Mouse (Mus musculus) brain, embryonic 14.5 days (tissue): ENCODE measurements around the gene Rps6kc1.

ENCODE experiments used
- CTCF ChIP-seq: fragments of 200-500 bp; IDR thresholded peaks from 2 replicates; pipeline ENCODE4 v1.5.1; 2012; ENCODE audit warnings: inconsistent platforms, mild to moderate bottlenecking, moderate library complexity, borderline replicate concordance; ENCODE audit not compliant: insufficient read depth, insufficient read length; ENCODE audit errors: extremely low read depth
- POLR2A ChIP-seq: fragments of 200-500 bp; IDR thresholded peaks from 2 replicates; pipeline ENCODE4 v1.6.1; 2012; ENCODE audit warnings: mild to moderate bottlenecking, inconsistent platforms, borderline replicate concordance; ENCODE audit not compliant: poor library complexity, insufficient read depth, insufficient read length, severe bottlenecking; ENCODE audit errors: extremely low read depth

- no peak for TF ChIP-seq POLR2A
- no peak for TF ChIP-seq CTCF
Measured at GRCm38 (mm10) chr1:190947986-190948385, 36.4 kb upstream of the Rps6kc1 start.
